Mouse (Mus musculus): ENCODE data around the gene Rbm4. TPM values are rescaled to one million over a fixed set of nuclear protein-coding genes. Genes with fewer than 3 reads are reported as not detected.

The Rbm4 gene
- total and polyA plus RNA-seq, 2 experiments from 2014 or later: 43.9 to 63.4 TPM

GRCm38 (mm10) chr19:4756193-4756911 lies 37.3 kb downstream of the Rbm4 start, which contains the start of gene Rbm4b:
Gene Rbm4b, plus strand, starts transcription at chr19:4756497.
- TF ChIP-seq EP300 (IDR thresholded peaks at IDR 0.05; ENCODE audit: low read depth): peak; percentile 83; the same call in 1 of the 2 replicates
- no peak for TF ChIP-seq CTCF (IDR thresholded peaks at IDR 0.05; ENCODE audit: low read depth)
- DNase-seq (ENCODE audit: low spot score) (peak; percentile 95), ATAC-seq (ENCODE audit: insufficient read depth, low read depth) (peak; percentile 98)
- WGBS: under 1% methylated on average over 63 of the region's 65 CpGs
- Histone ChIP-seq H3K36me3 (replicated peaks; ENCODE audit: control insufficient read depth, insufficient read depth, low read length) (peaks cover 17% of the 10 kb centered on the region), H3K9me3 (replicated peaks; ENCODE audit: control insufficient read depth, low read length) (no peaks in the 10 kb centered on the region), H3K4me2 (ENCODE audit: low read depth, low read length) (peak within 1 kb of the TSS; percentile 71), H3K27me3 (ENCODE audit: control insufficient read depth, insufficient read depth, low read length) (no peaks in the 10 kb centered on the region), H3K9ac (replicated peaks; ENCODE audit: low read depth, low read length) (peak within 1 kb of the TSS; percentile 58), H3K4me3 (ENCODE audit: low read depth, low read length) (peak within 1 kb of the TSS; percentile 66), H3K27ac (ENCODE audit: low read depth) (peak within 1 kb of the TSS; percentile 82), H3K4me1 (ENCODE audit: control insufficient read depth, insufficient read depth) (peaks cover 14% of the 10 kb centered on the region)

GRCm38 (mm10) chr19:4755565-4756192 lies 38.0 kb downstream of the Rbm4 start:
- H3K4me1 ChIP-seq (ENCODE audit: control insufficient read depth, insufficient read depth): peaks cover 14% of the 10 kb centered on the region
- H3K27me3 ChIP-seq (ENCODE audit: control insufficient read depth, insufficient read depth, low read length): no peaks in the 10 kb centered on the region
- H3K27ac ChIP-seq (ENCODE audit: low read depth): peak overlapping the region; percentile 82
- peaks cover 12% of the 10 kb centered on the region for H3K36me3 ChIP-seq (replicated peaks; ENCODE audit: control insufficient read depth, insufficient read depth, low read length)
- no peaks in the 10 kb centered on the region for H3K9me3 ChIP-seq (replicated peaks; ENCODE audit: control insufficient read depth, low read length)
- peak overlapping the region; percentile 66 for H3K4me3 ChIP-seq (ENCODE audit: low read depth, low read length)
- under 1% methylated on average over 10 of the region's 10 CpGs for WGBS
- H3K4me2 ChIP-seq (ENCODE audit: low read depth, low read length): peak overlapping the region; percentile 71
- peak overlapping the region; percentile 58 for H3K9ac ChIP-seq (replicated peaks; ENCODE audit: low read depth, low read length)
- TF ChIP-seq CTCF (IDR thresholded peaks at IDR 0.05; ENCODE audit: low read depth) (peak; percentile 97), EP300 (IDR thresholded peaks at IDR 0.05; ENCODE audit: low read depth) (no peak)
- ATAC-seq (ENCODE audit: insufficient read depth, low read depth) (peak; percentile 76), DNase-seq (ENCODE audit: low spot score) (peak; percentile 89)

GRCm38 (mm10) chr19:4749975-4750374 lies 43.7 kb downstream of the Rbm4 start:
- H3K9me3 ChIP-seq (replicated peaks; ENCODE audit: control insufficient read depth, low read length): no peaks in the 10 kb centered on the region
- 79% methylated on average over 6 of the region's 6 CpGs for WGBS
- no peak overlapping the region for H3K27ac ChIP-seq (ENCODE audit: low read depth)
- H3K4me2 ChIP-seq (ENCODE audit: low read depth, low read length): no peak overlapping the region
- TF ChIP-seq CTCF (IDR thresholded peaks at IDR 0.05; ENCODE audit: low read depth) (no peak), EP300 (IDR thresholded peaks at IDR 0.05; ENCODE audit: low read depth) (no peak)
- ATAC-seq (ENCODE audit: insufficient read depth, low read depth): no peak
- no peak overlapping the region for H3K4me3 ChIP-seq (ENCODE audit: low read depth, low read length)
- H3K27me3 ChIP-seq (ENCODE audit: control insufficient read depth, insufficient read depth, low read length): no peaks in the 10 kb centered on the region
- H3K9ac ChIP-seq (replicated peaks; ENCODE audit: low read depth, low read length): no peak overlapping the region
- H3K36me3 ChIP-seq (replicated peaks; ENCODE audit: control insufficient read depth, insufficient read depth, low read length): no peaks in the 10 kb centered on the region
- H3K4me1 ChIP-seq (ENCODE audit: control insufficient read depth, insufficient read depth): no peaks in the 10 kb centered on the region
- no peak for DNase-seq (ENCODE audit: low spot score)

- Histone ChIP-seq H3K9ac (replicated peaks; ENCODE audit: low read depth, low read length) (no peak overlapping the region), H3K27me3 (ENCODE audit: control insufficient read depth, insufficient read depth, low read length) (no peaks in the 10 kb centered on the region), H3K4me3 (ENCODE audit: low read depth, low read length) (no peak overlapping the region), H3K27ac (ENCODE audit: low read depth) (no peak overlapping the region), H3K36me3 (replicated peaks; ENCODE audit: control insufficient read depth, insufficient read depth, low read length) (no peaks in the 10 kb centered on the region), H3K4me2 (ENCODE audit: low read depth, low read length) (no peak overlapping the region), H3K4me1 (ENCODE audit: control insufficient read depth, insufficient read depth) (no peaks in the 10 kb centered on the region), H3K9me3 (replicated peaks; ENCODE audit: control insufficient read depth, low read length) (no peaks in the 10 kb centered on the region)
- DNase-seq (ENCODE audit: low spot score) (no peak), ATAC-seq (ENCODE audit: insufficient read depth, low read depth) (no peak)
- TF ChIP-seq CTCF (IDR thresholded peaks at IDR 0.05; ENCODE audit: low read depth) (no peak), EP300 (IDR thresholded peaks at IDR 0.05; ENCODE audit: low read depth) (no peak)
- 79% methylated on average over 10 of the region's 10 CpGs for whole genome bisulfite sequencing
These were observed 45.2 kb downstream of the Rbm4 start for GRCm38 (mm10) chr19:4748493-4748892.

- DNase-seq (ENCODE audit: low spot score) (no peak), ATAC-seq (ENCODE audit: insufficient read depth, low read depth) (no peak)
- Histone ChIP-seq H3K9me3 (replicated peaks; ENCODE audit: control insufficient read depth, low read length) (no peaks in the 10 kb centered on the region), H3K4me1 (ENCODE audit: control insufficient read depth, insufficient read depth) (no peaks in the 10 kb centered on the region), H3K4me2 (ENCODE audit: low read depth, low read length) (no peak overlapping the region), H3K27ac (ENCODE audit: low read depth) (no peak overlapping the region), H3K36me3 (replicated peaks; ENCODE audit: control insufficient read depth, insufficient read depth, low read length) (no peaks in the 10 kb centered on the region), H3K27me3 (ENCODE audit: control insufficient read depth, insufficient read depth, low read length) (no peaks in the 10 kb centered on the region), H3K9ac (replicated peaks; ENCODE audit: low read depth, low read length) (no peak overlapping the region), H3K4me3 (ENCODE audit: low read depth, low read length) (no peak overlapping the region)
- 84% methylated on average over 9 of the region's 9 CpGs for WGBS
- TF ChIP-seq EP300 (IDR thresholded peaks at IDR 0.05; ENCODE audit: low read depth): no peak
These were observed 45.9 kb downstream of the Rbm4 start for GRCm38 (mm10) chr19:4747631-4748312.
